Mouse (Mus musculus): ENCODE measurements at regions not wholly inside any gene's neighbourhood (a gene's known extent, or its start where the extent isn't known, plus 50 kb on each side); places are given as distances from the start of the nearest gene placed in this dataset.
"Not testable (repeated sequence)": the region's sequence is repeated elsewhere in the genome, so short reads cannot be mapped to it uniquely, and the experiment has no call there.

- no peak for DNase-seq
These were observed 797.4 kb upstream of the Impad1 start for GRCm38 (mm10) chr4:5590531-5590930.

- no peak for DNase-seq
These were observed 794.3 kb upstream of the Impad1 start for GRCm38 (mm10) chr4:5587465-5587864.

- no peak for DNase-seq
These were observed 792.0 kb upstream of the Impad1 start for GRCm38 (mm10) chr4:5585205-5585604.

DNA sequence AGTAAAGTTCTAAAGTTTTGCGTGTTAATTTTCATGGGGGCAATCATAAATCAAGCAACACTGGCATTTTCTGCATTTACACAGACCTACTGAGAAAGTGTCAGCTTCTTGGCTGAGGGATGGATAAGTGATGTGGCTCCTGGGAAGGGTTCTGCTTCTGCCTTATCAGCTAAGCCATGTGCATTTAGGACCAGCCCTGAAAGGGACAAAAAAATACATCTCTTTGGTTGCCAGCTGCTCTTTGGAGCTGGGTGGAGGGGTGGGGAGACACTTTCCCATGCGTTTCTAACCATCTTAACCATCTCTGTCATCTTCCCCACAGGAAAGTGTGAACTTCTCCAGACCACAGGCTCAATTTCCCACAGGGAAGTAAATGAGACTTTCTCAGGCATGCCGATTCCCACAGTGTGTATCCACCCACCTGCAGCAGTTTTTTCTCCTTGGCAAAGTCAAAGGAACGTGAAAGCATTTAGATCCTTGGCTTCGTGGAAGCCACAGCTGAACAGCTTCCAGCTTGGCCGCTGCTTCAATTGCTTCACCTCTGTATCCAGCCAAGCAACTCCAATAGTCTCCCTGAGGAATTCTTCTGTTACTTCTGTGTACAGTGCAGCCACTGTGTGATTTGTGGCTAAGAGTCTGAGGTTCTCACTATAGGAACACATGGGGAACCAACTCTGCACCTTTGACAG is 791.0 kb upstream of the Impad1 start:
- DNase-seq = no peak

DNA sequence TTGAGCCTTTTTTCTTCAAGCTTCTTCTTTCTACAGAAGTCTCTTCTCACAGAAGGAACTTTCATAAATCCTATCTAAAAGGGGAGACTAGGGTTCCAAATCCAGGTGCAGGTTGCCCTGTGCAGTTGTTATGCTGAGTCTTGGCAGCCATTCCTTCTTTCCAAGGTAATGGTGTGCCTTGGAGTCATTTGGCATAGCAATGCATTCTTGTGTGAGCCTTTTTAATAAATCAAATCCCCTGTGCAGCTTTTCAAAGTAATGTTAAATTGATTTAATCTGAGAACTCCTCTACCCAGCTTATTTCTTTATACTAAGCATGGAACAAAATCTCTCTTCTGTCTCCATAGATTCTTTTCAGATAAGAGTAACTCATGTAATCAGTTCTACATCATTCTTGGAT is 774.9 kb upstream of the Impad1 start:
- DNase-seq = no peak

- DNase-seq = no peak
These were observed 767.0 kb upstream of the Impad1 start for GRCm38 (mm10) chr4:5560001-5560657.

- no peak for DNase-seq
These were observed 747.0 kb upstream of the Impad1 start for GRCm38 (mm10) chr4:5540155-5540554.

- DNase-seq = no peak
These were observed 737.3 kb upstream of the Impad1 start for GRCm38 (mm10) chr4:5530416-5530815.

DNA sequence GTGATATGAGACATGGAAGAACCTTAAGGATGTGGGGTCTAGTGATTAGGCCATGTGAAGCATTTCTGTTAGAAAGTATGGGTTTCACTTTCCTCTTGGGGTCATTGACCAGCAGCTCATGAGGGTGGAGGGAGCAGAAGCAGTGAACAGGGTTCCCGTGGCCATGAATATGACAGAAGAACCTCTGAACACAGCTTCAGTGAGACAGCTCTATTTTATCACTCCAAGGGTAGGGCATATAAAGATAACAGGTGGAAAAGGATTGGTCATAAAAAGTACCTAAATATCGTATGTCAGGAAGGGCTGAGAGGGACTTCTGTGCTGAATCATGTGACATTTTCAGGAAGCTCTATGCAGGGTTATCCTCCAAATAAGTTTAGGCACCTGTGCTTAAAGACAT is 725.4 kb upstream of the Impad1 start:
- no peak for DNase-seq

- DNase-seq = not testable (repeated sequence)
These were observed 722.3 kb upstream of the Impad1 start for GRCm38 (mm10) chr4:5515426-5515825.

GRCm38 (mm10) chr4:5511743-5512142 is 718.6 kb upstream of the Impad1 start:
- no peak for DNase-seq

- DNase-seq = peak; percentile 70 to 81
These were observed 716.2 kb upstream of the Impad1 start for GRCm38 (mm10) chr4:5509398-5509797.

GRCm38 (mm10) chr4:5495012-5495411 is 701.9 kb upstream of the Impad1 start:
- no peak for DNase-seq

- no peak for DNase-seq
These were observed 701.2 kb upstream of the Impad1 start for GRCm38 (mm10) chr4:5494072-5495000.

DNA sequence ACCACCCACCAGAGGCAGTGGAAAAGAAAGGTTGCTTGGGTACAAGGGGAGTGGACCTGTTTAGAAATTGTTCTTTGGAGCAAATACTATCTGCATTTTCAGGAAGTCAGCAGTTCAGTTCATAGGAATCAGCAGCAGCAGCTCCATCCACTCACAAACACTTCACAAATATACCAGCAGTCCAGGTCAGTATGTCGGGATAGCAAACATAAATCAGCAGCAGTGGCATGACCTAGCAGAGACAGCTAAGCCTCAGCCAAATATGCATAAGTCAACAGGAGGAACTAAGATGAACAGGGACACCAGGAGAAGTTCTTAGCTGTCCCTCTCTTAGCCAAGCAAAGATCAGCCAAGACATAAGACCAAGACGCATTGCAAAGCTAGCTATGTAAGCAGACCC is 693.6 kb upstream of the Impad1 start:
- no peak for DNase-seq

DNA sequence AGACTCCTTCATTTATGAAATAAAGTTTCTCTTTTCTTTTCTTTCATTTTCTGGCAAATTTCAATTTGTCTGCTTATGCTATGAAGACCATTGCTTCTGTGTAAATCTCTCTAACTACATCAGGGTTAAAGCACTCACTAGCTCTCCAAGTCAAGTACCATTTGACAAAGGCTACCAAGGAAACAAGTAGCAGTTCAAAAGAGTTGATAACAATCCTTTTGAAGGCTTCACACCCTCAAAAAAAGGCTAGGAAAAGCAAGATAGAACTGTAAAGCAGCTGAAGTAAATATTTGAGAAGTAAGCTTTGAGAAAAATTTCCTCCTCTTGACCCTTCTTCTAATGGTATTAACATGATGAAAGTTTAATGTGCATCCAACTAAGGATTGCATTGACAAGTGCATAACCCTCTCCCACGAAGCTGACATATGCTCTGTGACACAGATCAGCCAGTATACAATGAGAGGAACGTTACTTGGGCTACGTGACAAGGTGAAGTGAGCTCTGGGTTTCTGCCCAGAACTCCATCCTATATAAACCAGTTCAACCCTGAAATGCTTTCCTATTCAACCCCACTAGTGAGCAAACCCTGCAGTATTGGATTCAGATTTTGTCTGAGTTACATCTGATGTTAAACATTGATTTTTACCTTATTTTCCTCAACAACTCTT is 678.9 kb upstream of the Impad1 start:
- DNase-seq = no peak

DNA sequence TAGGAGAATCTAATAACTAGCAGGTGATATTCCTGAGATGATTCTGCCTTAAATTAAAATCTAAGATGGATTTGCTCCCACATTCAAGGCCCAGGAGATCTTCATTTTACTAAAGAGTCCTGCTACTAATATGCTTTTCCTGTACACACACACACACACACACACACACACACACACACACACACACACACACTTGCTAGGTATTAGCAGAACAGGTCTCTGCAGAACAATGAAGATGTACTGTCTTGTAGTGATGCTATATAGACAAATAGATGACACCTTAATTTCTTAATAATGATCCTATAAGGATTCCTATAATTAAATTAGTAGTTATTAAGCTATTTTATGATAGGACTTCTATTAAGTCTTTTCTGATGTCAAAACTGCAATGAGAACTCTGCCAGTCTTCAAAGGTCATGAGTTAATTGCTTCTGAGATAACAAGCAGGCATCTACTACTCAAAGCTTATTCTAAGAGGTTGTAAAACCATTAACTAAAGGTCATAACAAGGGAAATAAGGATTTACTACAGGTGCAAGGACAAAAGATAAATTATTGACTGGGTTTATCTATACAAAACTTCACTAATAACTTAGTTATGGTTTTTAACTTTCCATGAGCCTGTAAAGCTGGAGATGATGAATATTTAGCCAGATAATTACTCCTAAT is 666.0 kb upstream of the Impad1 start:
- DNase-seq = no peak

GRCm38 (mm10) chr4:5450417-5450816 is 657.3 kb upstream of the Impad1 start:
- DNase-seq = no peak

- no peak for DNase-seq
These were observed 648.3 kb upstream of the Impad1 start for GRCm38 (mm10) chr4:5441339-5442019.

GRCm38 (mm10) chr4:5437076-5437475 is 643.9 kb upstream of the Impad1 start:
- no peak for DNase-seq
